Mouse (Mus musculus) hindbrain, postnatal 0 days (tissue): ENCODE data around the gene Fut1. TPM values are rescaled to one million over a fixed set of nuclear protein-coding genes. Genes with fewer than 3 reads are reported as not detected.
A peak's percentile ranks its signal among the peaks of the same experiment; 100 is the strongest.

ENCODE experiments used
- ATAC-seq: fragments of 200-750 bp; cut with Nextera tagmentation; 2 replicates; pipeline ENCODE4 v1.8.0; 2017; ENCODE audit warnings: mild to moderate bottlenecking, moderate TSS enrichment, moderate library complexity
- DNase-seq: peaks from one replicate; pipeline ENCODE4 v3.0.0-alpha.2; 2015; ENCODE audit warnings: low spot score
- H3K27ac ChIP-seq: fragments of 300-500 bp; sonication (generic); 2 replicates; pipeline ENCODE4 v1.5.1; 2014; ENCODE audit warnings: mild to moderate bottlenecking
- H3K27me3 ChIP-seq: fragments of 300-500 bp; sonication (generic); 2 replicates; pipeline ENCODE4 v1.6.1; 2014; ENCODE audit warnings: low read length, mixed read lengths; ENCODE audit not compliant: insufficient read depth
- H3K36me3 ChIP-seq: fragments of 300-500 bp; sonication (generic); 2 replicates; pipeline ENCODE4 v1.6.1; 2014; ENCODE audit warnings: low read length, mixed read lengths; ENCODE audit not compliant: insufficient read depth
- H3K4me1 ChIP-seq: fragments of 300-500 bp; sonication (generic); 2 replicates; pipeline ENCODE4 v1.6.1; 2014; ENCODE audit warnings: antibody characterized with exemption, low read length, mixed read lengths; ENCODE audit not compliant: insufficient read depth
- H3K4me2 ChIP-seq: fragments of 300-500 bp; sonication (generic); 2 replicates; pipeline ENCODE4 v1.6.1; 2014; ENCODE audit warnings: low read depth, mild to moderate bottlenecking, low read length, moderate library complexity, mixed read lengths
- H3K4me3 ChIP-seq: fragments of 300-500 bp; sonication (generic); 2 replicates; pipeline ENCODE4 v1.5.1; 2014; ENCODE audit warnings: low read length
- H3K9ac ChIP-seq: fragments of 300-500 bp; sonication (generic); replicated peaks from 2 replicates; pipeline ENCODE4 v1.6.1; 2014; ENCODE audit warnings: mild to moderate bottlenecking, low read length, moderate library complexity, mixed read lengths
- H3K9me3 ChIP-seq: fragments of 300-500 bp; sonication (generic); 2 replicates; pipeline ENCODE4 v1.6.1; 2016; ENCODE audit warnings: low read length, mixed read lengths
- CTCF ChIP-seq: IDR thresholded peaks from 2 replicates; pipeline ENCODE4 v1.5.1; 2016; ENCODE audit warnings: antibody characterized with exemption, control low read depth, low read depth
- WGBS: fragments of 180-500 bp; shearing (Covaris S2); extraction: QIAGEN DNeasy Blood & Tissue Kit; methylation state at CpG from one replicate; pipeline ENCODE4 v1.1.7; 2014; 5-methylcytosine and 5-hydroxymethylcytosine counted together
- polyA plus RNA-seq: library from polyadenylated mRNA; unstranded; fragments of >200 nt; fragmentation: Nextera tagmentation; extraction: Ambion mirVana; gene quantifications from 2 replicates; pipeline ENCODE4 v1.2.1, GENCODE M21; 2015
- total RNA-seq: library from RNA; depleted of rRNA; stranded (reverse); fragments of >200 nt; gene quantifications from 2 replicates; pipeline ENCODE4 v1.2.3, GENCODE M21; 2014; rRNA removed

The Fut1 gene
- total RNA-seq (0.18 TPM in 1 of 2 replicates, not detected in the other), polyA plus RNA-seq (not detected in 2 replicates)

DNA sequence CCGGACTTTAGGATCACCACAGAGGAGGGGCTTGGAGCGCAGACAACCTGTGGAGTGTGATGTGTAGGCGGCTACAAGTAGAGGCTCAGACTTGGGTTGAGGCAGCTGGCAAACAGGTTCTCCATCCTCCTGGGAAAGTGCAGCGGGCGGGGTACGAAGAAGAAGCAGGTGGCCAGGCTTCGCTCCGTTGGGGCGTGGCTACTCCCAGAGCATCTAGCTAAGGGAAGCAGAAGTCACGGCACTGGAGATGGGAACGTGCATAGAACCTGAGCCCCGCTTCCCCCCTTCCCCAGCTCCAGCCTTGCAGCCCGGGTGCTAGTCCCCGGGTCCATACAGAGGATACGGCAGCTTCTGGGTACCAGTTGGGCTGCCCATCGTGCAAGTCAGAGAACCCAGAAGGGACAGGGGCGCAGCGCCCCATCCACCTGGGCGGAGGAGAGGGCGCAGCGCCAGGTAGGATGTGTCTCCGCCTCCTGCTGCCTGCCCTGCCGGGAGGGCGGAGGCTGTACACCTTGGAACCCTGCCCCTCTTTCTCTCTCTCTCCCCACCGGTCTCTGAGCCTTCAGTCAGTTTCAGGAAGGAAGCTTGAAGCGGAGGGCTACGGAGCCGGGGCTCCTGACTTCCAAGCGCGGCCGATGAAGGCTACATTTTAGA is at the start of gene Fut1:
TSS of gene Fut1 (plus strand) at position 248 of the 654 bp plus-strand sequence.
- peak within 1 kb of the TSS; percentile 17 for H3K4me3 ChIP-seq
- H3K4me1 ChIP-seq: 0 out of 2 replicates have a peak, but pooled peaks cover 3% of the 10 kb centered on the region
- peak within 1 kb of the TSS; percentile 48 for H3K4me2 ChIP-seq
- no peaks in the 10 kb centered on the region for H3K9me3 ChIP-seq
- no peak within 1 kb of the TSS for H3K9ac ChIP-seq
- DNase-seq: no peak
- H3K27ac ChIP-seq: no peak within 1 kb of the TSS
- H3K27me3 ChIP-seq: peaks cover 16% of the 10 kb centered on the region
- TF ChIP-seq CTCF: no peak
- 7% methylated on average over 31 of the region's 31 CpGs for WGBS
- 0 out of 2 replicates have a peak, but pooled peaks have one; percentile 18 for ATAC-seq
- H3K36me3 ChIP-seq: no peaks in the 10 kb centered on the region

GRCm38 (mm10) chr7:45567780-45568516 is 49.1 kb upstream of the Fut1 start:
- Histone ChIP-seq H3K4me3 (peak overlapping the region; percentile 43), H3K4me2 (peak overlapping the region; percentile 66), H3K4me1 (peaks cover 16% of the 10 kb centered on the region), H3K36me3 (no peaks in the 10 kb centered on the region), H3K27ac (peak overlapping the region; percentile 82), H3K9ac (0 out of 2 replicates have a peak overlapping the region, but pooled peaks have one; percentile 30), H3K9me3 (no peaks in the 10 kb centered on the region), H3K27me3 (no peaks in the 10 kb centered on the region)
- no peak; the same call in 1 of the 2 replicates for TF ChIP-seq CTCF
- ATAC-seq (peak; percentile 95), DNase-seq (peak; percentile 94)
- WGBS: under 1% methylated on average over 24 of the region's 24 CpGs

- Histone ChIP-seq H3K4me1 (peaks cover 16% of the 10 kb centered on the region), H3K27ac (peak overlapping the region; percentile 82), H3K36me3 (no peaks in the 10 kb centered on the region), H3K4me2 (peak overlapping the region; percentile 66), H3K9ac (0 out of 2 replicates have a peak overlapping the region, but pooled peaks have one; percentile 30), H3K4me3 (peak overlapping the region; percentile 43), H3K27me3 (no peaks in the 10 kb centered on the region), H3K9me3 (no peaks in the 10 kb centered on the region)
- 79% methylated on average over 10 of the region's 10 CpGs for WGBS
- DNase-seq: no peak
- TF ChIP-seq CTCF: no peak
- no peak for ATAC-seq
Measured at GRCm38 (mm10) chr7:45568601-45569473, 48.3 kb upstream of the Fut1 start.

DNA sequence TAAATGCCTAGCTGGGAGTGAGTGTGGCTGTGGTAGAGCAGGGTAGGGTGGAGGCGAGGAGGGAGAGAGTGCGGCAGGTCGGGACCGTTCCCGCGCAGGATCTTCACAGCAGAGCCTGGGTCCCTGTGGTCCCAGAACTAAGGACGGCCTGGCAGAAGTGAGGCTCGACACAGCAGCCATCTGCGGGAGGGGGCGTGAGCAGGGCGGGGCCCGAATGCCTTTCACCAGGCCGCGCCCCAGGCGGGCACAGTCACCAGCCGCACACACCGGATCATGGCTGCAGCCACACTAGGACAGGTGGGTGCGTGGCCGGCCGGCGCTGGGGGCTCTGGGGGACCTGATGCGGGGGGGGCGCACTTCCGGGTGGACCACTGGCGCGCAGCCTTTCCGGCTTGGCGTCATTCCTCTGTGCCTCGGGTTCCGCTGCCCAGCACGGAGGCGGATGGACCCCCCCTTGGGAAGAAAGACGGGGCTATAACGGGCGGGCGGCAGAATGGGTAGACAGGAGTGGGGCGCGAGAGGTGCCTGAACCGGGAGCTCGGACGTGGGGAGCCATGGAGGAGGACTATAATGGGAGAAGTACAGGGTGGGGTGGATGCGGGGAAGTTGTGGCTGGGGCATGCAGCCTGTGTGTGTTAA is 46.9 kb upstream of the Fut1 start, which contains the start of gene Bcat2:
TSS of gene Bcat2 (plus strand) at position 51 of the 639 bp plus-strand sequence.
- DNase-seq: peak; percentile 86
- 1% methylated on average over 40 of the region's 42 CpGs for WGBS
- Histone ChIP-seq H3K36me3 (no peaks in the 10 kb centered on the region), H3K9ac (peak within 1 kb of the TSS; percentile 75), H3K4me3 (peak within 1 kb of the TSS; percentile 56), H3K4me1 (peaks cover 16% of the 10 kb centered on the region), H3K27me3 (no peaks in the 10 kb centered on the region), H3K27ac (peak within 1 kb of the TSS; percentile 89), H3K9me3 (no peaks in the 10 kb centered on the region), H3K4me2 (peak within 1 kb of the TSS; percentile 78)
- peak; percentile 70 for ATAC-seq
- TF ChIP-seq CTCF: no peak

DNA sequence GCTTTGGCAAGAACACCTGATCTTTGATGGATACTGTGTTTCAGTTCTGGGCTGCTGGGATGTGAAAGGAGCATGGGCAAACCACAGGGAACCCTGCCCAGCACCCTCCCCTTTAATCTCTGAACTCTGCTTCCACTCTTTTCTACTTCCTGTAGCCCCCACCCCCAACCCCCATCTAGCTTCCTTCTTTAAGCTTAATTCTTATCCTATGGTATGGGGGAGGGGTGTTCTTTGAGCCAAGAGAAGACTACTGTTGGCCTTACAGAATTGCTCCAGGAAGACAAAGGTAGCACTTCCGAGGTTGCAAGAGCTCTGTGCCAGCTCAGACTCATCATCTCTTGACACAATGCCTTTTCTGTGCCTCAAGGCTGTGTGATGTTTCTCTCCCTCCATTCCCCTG is 45.1 kb upstream of the Fut1 start:
- H3K9me3 ChIP-seq: no peaks in the 10 kb centered on the region
- H3K27me3 ChIP-seq: no peaks in the 10 kb centered on the region
- H3K4me1 ChIP-seq: peaks cover 16% of the 10 kb centered on the region
- H3K9ac ChIP-seq: no peak overlapping the region
- 47% methylated on average over 1 of the region's 1 CpGs for WGBS
- H3K27ac ChIP-seq: no peak overlapping the region
- TF ChIP-seq CTCF: no peak
- H3K4me3 ChIP-seq: no peak overlapping the region
- DNase-seq (no peak), ATAC-seq (no peak)
- H3K36me3 ChIP-seq: peaks cover 10% of the 10 kb centered on the region; the same call in 1 of the 2 replicates
- H3K4me2 ChIP-seq: no peak overlapping the region

DNA sequence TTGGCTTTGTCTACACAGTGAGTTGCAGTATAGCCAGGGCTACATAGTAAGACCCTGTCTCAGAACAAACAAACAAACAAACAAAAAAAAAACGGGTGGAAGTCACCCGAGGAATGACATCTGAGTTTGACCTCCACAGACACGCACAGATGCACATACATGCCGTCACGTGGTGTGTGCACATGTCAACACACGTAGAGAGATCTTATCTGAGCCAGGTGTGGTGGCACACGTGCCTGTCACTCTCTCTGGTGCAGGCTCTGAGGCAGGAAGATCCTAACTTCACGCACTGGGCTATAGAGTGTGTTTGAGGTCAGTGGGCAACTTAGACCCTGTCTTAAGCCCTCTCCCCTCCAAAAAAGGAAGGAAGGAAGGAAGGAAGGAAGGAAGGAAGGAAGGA is 43.1 kb upstream of the Fut1 start:
- H3K36me3 ChIP-seq: peaks cover 10% of the 10 kb centered on the region; the same call in 1 of the 2 replicates
- H3K9ac ChIP-seq: no peak overlapping the region
- no peak overlapping the region for H3K27ac ChIP-seq
- H3K4me2 ChIP-seq: no peak overlapping the region
- H3K4me1 ChIP-seq: peaks cover 9% of the 10 kb centered on the region
- no peak for DNase-seq
- no peak overlapping the region for H3K4me3 ChIP-seq
- no peak for TF ChIP-seq CTCF
- no peaks in the 10 kb centered on the region for H3K9me3 ChIP-seq
- 80% methylated on average over 8 of the region's 8 CpGs for WGBS
- ATAC-seq: no peak
- no peaks in the 10 kb centered on the region for H3K27me3 ChIP-seq
